Mouse (Mus musculus): ENCODE measurements around the gene Nemp2. TPM values are rescaled to one million over a fixed set of nuclear protein-coding genes. Genes with fewer than 3 reads are reported as not detected.
A peak's percentile ranks its signal among the peaks of the same experiment; 100 is the strongest.
"Not testable (repeated sequence)": the region's sequence is repeated elsewhere in the genome, so short reads cannot be mapped to it uniquely, and the experiment has no call there.

Gene Nemp2
- total RNA-seq, 2 experiments from 2014 or later, result 0.51 TPM

DNA sequence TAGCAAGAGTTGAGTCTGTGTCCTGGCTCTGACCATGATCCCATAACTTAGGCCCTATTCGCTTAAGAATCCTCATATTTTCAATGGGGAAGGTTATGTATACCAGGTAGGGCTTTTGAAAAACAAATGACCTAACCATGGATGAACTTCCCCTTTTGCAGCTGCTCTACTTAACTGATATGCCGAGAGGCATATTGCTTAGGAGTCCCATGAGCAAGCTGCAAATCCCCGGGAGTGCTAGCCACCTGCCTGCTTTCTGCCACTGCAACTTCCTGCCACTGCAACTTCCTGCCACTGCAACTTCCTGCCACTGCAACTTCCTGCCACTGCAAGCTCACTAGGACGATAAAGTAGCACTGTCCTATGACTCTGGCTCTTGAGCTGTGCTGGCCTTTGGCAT is 24.6 kb downstream of the Nemp2 start:
- DNase-seq, result no peak

DNA sequence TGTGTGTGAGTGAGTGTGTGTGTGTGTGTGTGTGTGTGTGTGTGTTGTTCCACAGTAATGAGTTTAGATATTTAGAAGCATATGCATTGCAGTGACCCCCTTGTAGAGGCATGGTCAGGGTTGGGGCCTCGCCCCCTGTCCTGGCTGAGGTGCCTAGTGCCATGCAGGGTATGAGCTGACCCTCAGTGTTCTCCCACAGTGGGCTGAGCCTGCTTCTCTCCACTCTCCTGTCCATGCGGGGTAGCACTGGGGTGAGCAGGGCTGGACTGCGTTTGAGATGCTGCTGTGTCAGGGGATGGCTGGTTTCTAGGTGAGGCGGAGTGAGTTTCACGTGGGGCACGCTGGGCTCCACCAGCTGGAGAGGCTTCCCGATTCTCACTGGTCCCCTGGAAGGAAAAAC is 27.7 kb downstream of the Nemp2 start:
- no peak for DNase-seq

DNA sequence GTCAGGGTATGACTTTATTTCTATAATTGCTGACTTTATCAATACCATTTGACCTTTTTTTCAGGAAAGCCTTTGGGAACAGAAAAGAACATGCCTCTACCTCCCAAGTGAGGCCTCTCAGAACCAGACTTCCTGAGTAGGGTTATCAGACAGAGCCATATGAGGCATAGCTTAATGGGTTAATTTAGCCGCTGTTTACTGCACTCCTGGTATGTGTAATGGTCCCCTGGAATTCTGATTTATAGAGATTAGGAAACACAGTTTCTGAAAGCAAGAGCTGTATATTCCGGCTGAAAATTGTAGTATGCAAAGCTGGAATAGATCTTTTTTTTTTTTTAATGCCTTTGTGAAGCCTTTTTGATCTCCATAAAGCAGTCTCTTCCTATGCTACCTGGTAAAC is 29.8 kb downstream of the Nemp2 start:
- DNase-seq, result no peak

DNA sequence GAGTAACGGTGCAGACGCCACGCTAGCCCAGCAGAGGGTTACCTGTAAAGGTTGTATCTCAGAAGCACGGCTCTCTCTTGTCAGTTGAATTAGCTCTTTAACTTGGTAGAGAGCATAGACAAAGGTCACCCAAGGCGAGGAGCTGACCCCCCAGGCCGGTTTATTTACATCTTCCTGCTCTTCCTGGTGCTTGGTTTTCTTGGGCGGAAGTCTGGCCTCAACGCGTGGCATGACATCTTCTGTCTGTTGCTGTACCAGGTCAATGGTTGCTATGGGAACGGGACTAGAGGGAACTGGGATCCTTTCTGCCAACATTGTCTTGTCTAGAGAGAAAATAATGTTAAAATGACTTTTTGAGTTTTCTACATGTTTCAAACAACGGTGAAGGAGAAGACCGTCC is 30.3 kb downstream of the Nemp2 start:
- no peak for DNase-seq

DNA sequence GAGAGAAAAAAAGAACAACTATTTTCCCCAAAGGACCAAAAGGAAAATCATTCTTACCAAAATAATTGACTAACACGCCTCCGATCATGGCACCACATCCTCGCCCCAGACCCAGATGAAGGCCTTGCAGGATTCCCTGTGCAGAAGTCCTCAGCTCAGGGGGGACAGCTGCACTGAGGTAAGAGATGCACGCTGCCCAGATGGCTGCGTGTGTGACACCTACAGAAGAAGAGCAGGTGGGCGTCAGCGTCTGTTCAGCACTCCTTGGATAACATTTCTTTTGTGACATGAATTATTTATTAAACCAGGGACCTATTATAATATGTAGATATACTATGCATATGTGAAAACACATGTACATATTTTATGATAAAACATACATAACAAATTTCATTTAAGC is 32.7 kb downstream of the Nemp2 start:
- DNase-seq, result no peak

DNA sequence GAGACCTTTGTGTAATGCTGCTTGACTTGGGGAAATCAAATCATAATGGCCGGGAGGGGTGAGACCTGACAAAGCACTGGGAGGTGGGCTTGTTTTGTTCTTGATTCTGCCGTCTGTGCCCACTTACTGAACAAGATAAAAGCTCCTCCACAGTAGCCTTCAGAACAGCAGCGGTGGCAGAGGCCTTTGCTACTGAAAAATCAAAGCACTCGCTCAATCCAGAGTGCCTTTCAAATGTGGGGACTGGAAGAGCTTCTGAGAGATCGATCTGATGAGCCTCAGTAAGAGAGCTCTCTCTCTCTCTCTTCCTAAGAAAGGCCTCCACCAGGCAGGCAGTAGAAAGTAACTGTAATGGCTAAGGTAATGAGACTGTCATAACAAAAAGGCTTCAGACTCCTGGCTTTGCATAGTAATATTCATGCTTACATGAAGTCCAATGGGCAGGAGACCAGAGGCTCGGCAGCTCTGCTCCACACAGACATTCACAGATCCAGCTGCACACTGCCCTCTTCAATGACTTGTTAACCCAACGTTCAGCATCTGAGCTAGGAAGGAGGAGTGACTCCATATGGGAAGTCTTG is 38.3 kb downstream of the Nemp2 start:
- DNase-seq, result no peak

DNA sequence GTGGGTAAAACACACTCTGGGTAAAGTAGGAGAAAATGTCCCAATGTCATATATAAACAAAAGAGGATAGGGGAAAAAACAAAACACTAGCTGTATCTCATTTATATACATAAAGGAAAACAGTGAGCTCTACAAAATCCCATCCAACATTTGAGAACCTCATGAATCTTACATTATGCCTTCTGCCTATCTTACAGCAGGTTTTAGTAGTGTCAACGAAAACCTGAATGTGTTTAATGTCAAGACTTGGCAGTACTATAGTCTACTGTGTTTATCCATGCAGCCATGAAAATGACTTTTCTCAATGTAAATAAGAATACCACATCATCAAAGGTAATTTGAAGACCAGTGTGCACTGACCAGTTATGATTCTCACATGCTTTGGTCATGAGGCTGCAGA is 39.4 kb downstream of the Nemp2 start:
- no peak for DNase-seq

DNA sequence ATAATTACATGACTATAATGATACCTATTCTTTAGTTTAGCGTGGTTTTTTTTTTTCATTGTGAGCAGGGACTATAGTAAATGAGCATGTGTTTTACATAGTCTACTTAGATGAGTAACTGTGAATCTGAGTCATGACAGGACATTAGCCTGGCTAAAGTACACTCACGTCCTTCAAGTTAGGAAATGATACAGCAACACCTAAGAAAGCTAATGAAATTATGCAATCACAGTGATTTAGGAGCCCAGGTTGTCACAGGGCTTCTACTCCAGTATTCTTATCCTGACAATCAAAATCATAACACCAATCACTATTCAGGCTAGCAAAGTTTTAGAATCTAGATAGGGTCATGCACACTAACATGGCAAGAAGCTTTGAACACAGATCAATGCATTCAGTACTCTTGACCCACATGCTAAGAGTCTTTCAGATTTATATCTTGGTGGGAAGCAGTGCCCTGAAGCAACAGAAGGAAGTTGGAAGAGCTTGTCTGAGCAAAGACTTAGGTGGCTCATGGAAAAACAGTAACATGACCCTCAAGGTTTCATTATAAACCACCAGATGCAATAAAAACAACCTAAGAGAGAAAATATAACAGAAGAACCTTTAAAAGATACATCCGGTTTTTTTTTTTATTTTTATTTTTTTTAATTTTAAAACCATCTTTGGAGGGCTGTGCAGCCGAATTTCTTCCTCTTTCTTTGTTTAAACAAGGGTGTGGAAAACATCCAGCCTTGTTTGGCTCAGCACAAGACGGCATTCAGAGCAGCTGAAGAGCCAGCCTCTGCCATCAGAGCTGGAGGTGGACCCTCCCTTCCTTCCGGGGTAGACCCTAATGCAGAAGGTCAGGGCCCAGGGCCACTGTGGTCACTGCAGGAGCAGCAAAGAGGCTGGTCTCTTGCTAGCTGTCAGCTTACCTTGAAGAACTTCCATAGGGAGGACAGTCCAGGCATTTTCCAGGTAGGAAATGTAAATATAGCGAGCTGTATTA is 45.4 kb downstream of the Nemp2 start:
- DNase-seq, result peak; percentile 14

DNA sequence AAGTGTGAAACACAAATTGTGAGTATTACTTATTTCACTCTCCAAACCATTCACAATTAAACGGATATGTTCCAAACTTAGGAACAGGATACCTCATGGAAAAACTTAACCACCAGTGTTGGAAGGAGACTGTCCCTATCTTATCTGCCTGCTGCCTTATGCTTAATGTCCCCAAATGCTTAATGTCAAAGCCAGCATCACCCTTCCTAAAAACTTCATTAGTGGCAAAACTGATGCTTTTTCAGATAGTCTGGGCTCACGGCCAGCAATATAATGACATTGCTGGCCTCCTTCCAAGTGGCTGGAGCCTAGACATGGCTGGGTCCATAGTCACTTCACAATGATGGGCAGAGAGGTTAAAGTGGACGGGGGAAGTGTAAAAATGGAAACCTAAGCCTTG is 46.1 kb downstream of the Nemp2 start:
- no peak for DNase-seq

DNA sequence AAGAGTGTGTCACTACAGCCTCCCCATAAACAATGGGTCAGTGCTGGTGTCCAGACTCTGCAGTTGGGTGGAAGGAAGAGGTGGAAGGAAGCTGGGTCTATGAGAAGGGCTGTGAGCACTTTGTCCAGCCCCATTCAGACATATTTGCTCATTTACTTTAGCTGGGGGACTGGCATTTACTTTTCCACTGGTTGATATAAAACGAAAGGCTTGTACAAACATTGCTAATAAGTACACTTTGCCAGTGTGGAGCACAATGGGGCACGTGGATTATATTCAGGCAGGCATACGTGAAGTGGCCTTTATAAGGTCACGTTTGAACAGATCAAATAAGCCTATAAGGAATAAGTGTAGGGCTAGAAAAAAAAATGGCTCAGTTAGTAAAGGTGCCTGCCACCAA is 53.0 kb downstream of the Nemp2 start:
- no peak for DNase-seq

DNA sequence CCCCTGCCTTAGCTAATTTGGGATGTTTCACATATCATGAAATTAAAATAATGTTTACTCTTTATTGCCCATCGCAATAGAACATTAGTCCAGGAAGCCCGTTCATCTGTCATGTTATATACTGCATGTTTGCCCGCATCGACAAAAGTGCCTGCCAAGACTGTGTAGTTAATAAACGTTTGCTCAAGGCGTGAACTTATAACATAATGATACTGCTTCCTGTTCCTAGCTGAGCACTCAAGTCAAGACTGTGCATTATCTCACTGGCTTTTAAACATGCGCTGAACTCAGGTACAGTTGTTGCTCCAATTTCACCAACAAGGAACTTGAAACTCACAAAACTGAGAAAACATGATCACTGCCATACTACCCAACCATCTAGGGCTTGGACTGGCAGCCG is 57.1 kb downstream of the Nemp2 start:
- DNase-seq, result no peak

DNA sequence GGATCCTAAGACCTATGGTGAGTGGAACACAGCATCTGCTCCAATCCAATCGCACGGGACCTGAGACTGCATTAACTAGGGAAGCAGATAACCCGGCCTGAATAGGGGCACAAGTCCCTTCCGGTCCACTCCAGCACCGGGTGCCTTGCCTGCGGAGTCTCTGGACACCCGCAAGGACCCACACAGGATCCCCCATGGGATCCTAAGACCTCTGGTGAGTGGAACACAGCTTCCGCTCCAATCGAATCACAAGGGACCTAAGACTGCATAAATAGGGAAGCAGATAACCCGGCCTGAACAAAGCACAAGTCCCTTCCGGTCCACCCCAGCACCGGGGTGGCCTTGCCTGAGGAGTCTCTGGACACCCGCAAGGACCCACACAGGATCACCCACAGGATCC is 64.0 kb downstream of the Nemp2 start:
- DNase-seq, result not testable (repeated sequence)

Other genes starting within 250 kb of the Nemp2 start
- gene Nab1, start 130.0 kb upstream of the Nemp2 start, total RNA-seq (2021), result 1 to 10 TPM; 9.4 to 10.0 TPM
- gene Mfsd6, start 96.8 kb downstream of the Nemp2 start, total RNA-seq (2021), result 1 to 10 TPM; 6.3 to 6.5 TPM
- gene Inpp1, start 187.0 kb downstream of the Nemp2 start, total RNA-seq (2021), result 1 to 10 TPM; 5.3 to 9.5 TPM
- 10 to 100 TPM; 35.9 to 37.8 TPM for gene Hibch, start 214.2 kb downstream of the Nemp2 start, total RNA-seq (2021)